Mouse (Mus musculus): ENCODE measurements around the gene Ifi35.
"Not testable (repeated sequence)": the region's sequence is repeated elsewhere in the genome, so short reads cannot be mapped to it uniquely, and the experiment has no call there.

Ifi35 gene

GRCm38 (mm10) chr11:101448274-101448746 lies at the start of gene Ifi35:
TSS of gene Ifi35 (plus strand) at chr11:101448407.
- DNase-seq (ENCODE audit: low spot score) = peak; percentile 62

GRCm38 (mm10) chr11:101415306-101415705 lies 32.9 kb upstream of the Ifi35 start:
- no peak for DNase-seq (ENCODE audit: low spot score)

DNA sequence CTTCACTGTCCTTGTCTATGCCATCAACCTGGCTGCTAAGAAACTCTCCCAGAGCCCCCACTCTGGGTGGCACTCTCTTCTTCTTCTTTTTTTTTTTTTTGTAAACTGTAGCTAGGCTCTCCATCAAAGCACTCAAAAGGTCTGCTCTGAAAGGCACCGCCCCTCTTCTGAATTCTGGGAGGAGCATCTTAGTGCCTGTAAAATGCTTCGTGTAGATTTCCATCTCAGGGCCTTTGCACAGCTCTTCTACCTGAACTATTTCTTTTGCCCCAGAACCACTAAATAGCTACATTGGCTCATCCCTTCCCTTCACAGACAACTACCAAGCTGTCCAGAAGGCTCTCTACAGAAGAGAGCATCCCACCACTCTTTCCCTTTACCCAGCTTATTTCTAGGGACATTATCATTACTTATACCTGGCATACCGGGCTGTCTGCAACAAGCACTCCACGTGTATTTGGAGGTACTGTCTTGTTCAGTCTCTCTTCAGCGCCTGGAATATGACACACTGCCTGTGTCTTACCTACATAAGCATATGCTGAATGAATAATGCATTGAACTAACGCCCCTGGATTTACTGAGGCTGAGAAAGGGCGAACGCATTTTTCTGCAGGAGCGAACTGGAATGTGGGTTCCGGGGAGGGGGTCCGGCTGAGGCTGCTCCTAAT lies 31.6 kb upstream of the Ifi35 start:
- DNase-seq (ENCODE audit: low spot score) = no peak

DNA sequence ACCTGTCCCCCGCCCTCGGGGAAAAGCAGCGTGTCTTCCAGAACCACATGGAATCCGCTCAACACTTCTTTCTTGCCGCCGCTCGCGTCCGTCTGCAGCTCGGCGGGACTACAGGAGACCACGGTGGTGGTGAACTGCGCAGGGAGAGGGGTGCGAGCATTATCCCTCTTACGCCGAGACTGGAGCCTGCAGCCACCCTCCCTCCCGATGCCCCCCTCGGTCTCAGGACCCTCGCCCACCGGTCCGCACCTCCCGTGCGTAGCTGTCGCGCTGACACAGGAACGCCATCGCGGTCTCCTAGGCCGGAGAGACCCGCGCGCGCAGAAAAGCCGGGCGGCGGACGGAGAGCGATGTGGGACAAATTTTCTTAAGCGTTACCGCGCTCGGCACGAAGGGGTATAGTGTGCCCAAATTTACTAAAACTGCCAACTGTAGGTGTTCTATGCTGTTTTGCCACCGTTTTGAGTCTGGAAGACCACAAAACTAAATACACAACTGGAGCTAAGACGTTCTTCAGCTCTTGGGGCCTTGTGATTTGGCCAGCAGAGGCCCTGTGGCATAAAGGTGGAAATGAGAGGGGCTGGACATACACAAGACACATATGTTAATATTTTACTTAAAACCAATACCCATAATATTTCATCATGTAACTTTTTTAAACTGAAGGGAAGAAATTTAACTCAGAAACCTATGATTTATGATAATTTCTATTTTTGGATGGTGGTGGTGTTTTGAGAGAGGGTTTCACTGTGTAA lies 30.9 kb upstream of the Ifi35 start, which contains the start of gene Aarsd1:
Gene Aarsd1 (minus strand): TSS at position 515 of the 755 bp plus-strand sequence.
- peak; percentile 87 for DNase-seq (ENCODE audit: low spot score)

DNA sequence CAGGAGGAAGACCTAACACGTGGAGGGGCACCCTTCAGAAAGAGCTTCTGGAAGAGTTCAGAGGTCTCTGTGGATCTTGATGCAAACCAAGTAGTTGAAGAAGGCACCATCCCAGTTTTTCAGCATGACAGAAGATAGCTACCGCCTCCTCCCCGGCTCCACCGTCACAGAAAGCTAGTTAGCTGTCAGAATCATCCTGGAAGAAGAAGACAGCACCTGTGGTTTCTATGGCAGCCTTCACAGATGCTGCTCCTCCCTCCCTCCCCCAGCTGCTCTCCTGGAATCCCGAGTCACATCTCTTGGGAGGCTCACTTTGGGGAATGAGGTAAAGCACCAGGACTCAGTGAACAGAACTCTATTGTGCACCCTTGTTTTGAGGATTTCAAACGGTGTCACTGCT lies 29.2 kb upstream of the Ifi35 start:
- no peak for DNase-seq (ENCODE audit: low spot score)

- no peak for DNase-seq (ENCODE audit: low spot score)
Measured at GRCm38 (mm10) chr11:101419610-101420009, 28.6 kb upstream of the Ifi35 start.

- no peak for DNase-seq (ENCODE audit: low spot score)
Measured at GRCm38 (mm10) chr11:101420148-101420547, 28.1 kb upstream of the Ifi35 start.

- peak; percentile 51 for DNase-seq (ENCODE audit: low spot score)
Measured at GRCm38 (mm10) chr11:101424105-101424851, 23.9 kb upstream of the Ifi35 start, which contains the start of gene Gm27029. TSS of gene Gm27029 (minus strand) at chr11:101424796.

GRCm38 (mm10) chr11:101424925-101425813 lies 23.0 kb upstream of the Ifi35 start, which contains the start of the genes Rundc1 and Ptges3l:
TSS of gene Rundc1 (plus strand) at chr11:101425085.
TSS of gene Ptges3l (minus strand) at chr11:101425333.
- peak; percentile 97 for DNase-seq (ENCODE audit: low spot score)

DNA sequence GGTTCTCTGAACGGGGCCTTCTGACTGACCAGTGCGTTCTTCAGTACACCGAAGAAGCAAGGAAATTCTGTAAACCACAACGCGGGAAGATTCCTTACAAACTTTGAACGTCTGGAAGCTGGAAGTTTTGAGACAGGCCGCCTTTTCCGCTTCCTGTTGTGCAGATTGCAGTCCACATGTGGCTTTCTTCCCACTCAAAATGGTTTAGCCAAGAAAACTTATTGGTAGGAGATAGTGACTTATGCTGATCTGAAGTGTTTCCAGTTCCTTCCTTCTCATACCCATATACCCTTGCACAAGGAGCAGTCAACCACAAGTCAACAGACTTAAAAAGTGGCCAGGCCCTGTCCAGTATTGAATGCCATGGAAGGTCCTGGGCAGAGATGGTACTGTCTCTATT lies 22.0 kb upstream of the Ifi35 start:
- no peak for DNase-seq (ENCODE audit: low spot score)

- DNase-seq (ENCODE audit: low spot score) = no peak
Measured at GRCm38 (mm10) chr11:101431327-101431726, 16.9 kb upstream of the Ifi35 start.

DNA sequence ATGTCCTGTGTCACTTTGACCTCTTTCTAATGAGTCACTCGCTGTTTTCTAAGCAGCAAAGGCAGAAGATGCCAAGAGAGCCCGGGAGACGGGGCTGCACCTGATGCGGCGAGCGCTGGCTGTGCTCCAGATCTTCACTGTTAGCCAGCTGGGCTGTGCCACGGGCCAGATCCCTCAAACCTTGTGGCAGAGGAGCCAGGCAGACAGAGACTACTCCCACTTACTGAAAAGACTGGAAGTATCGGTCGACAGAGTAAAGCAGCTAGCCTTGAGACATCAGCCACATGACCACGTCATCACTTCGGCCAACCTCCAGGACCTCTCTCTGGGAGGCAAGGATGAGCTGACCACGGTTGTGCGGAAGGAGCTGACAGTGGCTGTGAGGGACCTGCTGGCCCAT lies 14.8 kb upstream of the Ifi35 start:
- no peak for DNase-seq (ENCODE audit: low spot score)

DNA sequence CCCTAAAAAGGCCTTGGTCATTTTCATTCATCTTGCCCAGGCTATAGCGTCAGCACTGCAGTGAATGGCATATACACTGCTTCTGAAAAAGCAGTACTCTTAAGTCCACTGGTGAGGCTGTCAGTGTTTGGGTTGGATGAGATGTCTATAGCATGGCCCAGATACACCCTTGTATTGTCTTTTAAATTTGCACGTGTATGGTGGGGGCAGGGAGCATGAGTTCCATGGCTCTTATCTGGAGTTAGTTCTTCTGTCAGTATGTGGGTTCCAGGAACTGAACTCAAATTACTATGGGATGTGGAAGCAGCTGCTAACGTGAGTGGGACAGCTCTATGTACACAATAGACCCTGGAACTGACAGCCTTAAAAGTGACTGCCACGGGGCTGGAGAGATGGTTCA lies 12.4 kb upstream of the Ifi35 start:
- no peak for DNase-seq (ENCODE audit: low spot score)

DNA sequence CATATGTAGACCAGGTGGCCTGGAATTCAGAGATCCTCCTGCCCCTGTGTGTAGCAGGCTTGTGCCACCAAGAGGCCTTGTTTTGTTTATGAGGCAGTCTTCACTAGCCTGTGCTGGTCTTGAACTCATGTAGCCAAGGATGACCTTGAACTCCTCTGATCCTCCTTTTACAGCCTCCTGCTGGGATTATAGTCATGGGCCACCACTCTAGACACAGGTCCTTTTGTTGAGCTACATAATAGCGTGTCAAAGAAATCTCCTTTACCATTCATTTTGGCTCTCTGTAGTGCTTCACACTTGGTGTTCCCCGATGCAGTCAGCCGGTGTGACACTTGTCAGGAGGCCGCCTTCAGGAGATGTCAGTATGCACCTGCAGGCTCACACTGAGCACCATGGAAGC lies 11.3 kb upstream of the Ifi35 start:
- DNase-seq (ENCODE audit: low spot score) = no peak

- not testable (repeated sequence) for DNase-seq (ENCODE audit: low spot score)
Measured at GRCm38 (mm10) chr11:101438006-101438405, 10.2 kb upstream of the Ifi35 start.

GRCm38 (mm10) chr11:101441450-101442126 lies 6.6 kb upstream of the Ifi35 start:
- not testable (repeated sequence) for DNase-seq (ENCODE audit: low spot score)

DNA sequence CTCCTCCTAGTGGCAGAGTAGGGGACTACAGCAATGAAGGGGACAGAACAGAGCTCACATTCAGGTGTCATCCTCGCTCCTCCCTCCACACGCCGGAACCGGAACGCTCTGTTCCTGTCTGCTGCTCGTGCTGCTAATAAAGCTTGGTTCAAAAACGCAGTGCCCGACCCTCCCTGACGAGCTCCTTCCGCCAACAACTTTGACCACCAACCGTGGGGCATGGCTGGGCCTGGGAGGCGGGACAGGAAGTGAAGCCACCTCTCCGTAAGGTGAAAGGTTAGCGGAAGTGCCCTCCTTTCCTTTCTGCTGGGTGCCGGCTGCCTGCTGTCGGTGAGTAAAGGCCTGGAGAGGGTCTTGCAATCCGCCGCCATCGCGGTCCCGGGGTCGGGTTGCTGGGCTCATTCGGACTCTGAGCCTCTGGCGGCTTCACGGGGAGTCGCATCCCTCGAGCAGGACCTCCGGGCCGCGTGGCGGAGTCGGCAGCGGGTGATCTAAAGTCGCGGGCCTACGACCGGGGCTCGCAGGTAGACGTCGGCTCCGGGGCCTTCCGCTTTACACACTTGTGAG lies 6.0 kb upstream of the Ifi35 start, which contains the start of gene Rpl27:
Gene Rpl27 (plus strand): TSS at position 172 of the 567 bp plus-strand sequence.
- peak; percentile 99 for DNase-seq (ENCODE audit: low spot score)

GRCm38 (mm10) chr11:101442760-101443159 lies 5.4 kb upstream of the Ifi35 start:
- DNase-seq (ENCODE audit: low spot score) = no peak

- DNase-seq (ENCODE audit: low spot score) = no peak
Measured at GRCm38 (mm10) chr11:101446319-101446718, 1.9 kb upstream of the Ifi35 start.

- not testable (repeated sequence) for DNase-seq (ENCODE audit: low spot score)
Measured at GRCm38 (mm10) chr11:101446860-101447259, 1.3 kb upstream of the Ifi35 start.
